9 mouse cellular contexts compared by ENCODE assay signal in genomic region chr17:84141691-84142090, GRCm38 (mm10). TPM values are rescaled to one million over a fixed set of nuclear protein-coding genes. Genes with fewer than 3 reads are reported as not detected.
DNase-seq lines count a peak whose midpoint lies in the region; ATAC-seq and TF ChIP-seq lines count a peak whose summit lies in the region.
"Had no signal": no experiment of that assay in that cellular context is flagged by ENCODE, and none has a peak within 500 bp of the region (broad histone marks: within the 10 kb centered on the region; RNA-seq: fewer than 3 reads in every experiment).

No protein-coding gene starts in this region.

- no peak overlapping the region for H3K9ac ChIP-seq in heart, embryonic 15.5 days
- no peak overlapping the region for H3K9ac ChIP-seq in liver, embryonic 12.5 days
- H3K9ac ChIP-seq in stomach, postnatal 0 days (ENCODE audit: low read length) = no peak overlapping the region

- peaks cover 62% of the 10 kb centered on the region for H3K4me1 ChIP-seq in spleen, adult 2 months (ENCODE audit: control insufficient read depth, insufficient read depth, insufficient read length)
- peaks cover 64% of the 10 kb centered on the region for H3K4me1 ChIP-seq in heart, embryonic 15.5 days (replicated peaks)
- H3K4me1 ChIP-seq in liver, embryonic 12.5 days = peaks cover 96% of the 10 kb centered on the region
- H3K4me1 ChIP-seq in stomach, postnatal 0 days (replicated peaks; ENCODE audit: control insufficient read depth, insufficient read depth) = peaks cover 14% of the 10 kb centered on the region

- H3K27ac ChIP-seq in spleen, adult 2 months (ENCODE audit: insufficient read depth, low read length) = 0 out of 2 replicates have a peak overlapping the region, but pooled peaks have one; percentile 18
- peak overlapping the region; percentile 88 for H3K27ac ChIP-seq in heart, embryonic 15.5 days
- H3K27ac ChIP-seq in liver, embryonic 12.5 days = peak overlapping the region; percentile 61
- H3K27ac ChIP-seq in stomach, postnatal 0 days (replicated peaks) = peak overlapping the region; percentile 77
- H3K27ac ChIP-seq: midbrain, embryonic 12.5 days had no signal

- no peaks in the 10 kb centered on the region for H3K36me3 ChIP-seq in spleen, adult 2 months (ENCODE audit: control insufficient read depth, insufficient read depth, low read length)
- H3K36me3 ChIP-seq in heart, embryonic 15.5 days = no peaks in the 10 kb centered on the region
- no peaks in the 10 kb centered on the region for H3K36me3 ChIP-seq in liver, embryonic 12.5 days
- no peaks in the 10 kb centered on the region for H3K36me3 ChIP-seq in stomach, postnatal 0 days (ENCODE audit: control insufficient read depth, insufficient read depth, low read length)
- H3K36me3 ChIP-seq: midbrain, embryonic 12.5 days had no signal

- 0 out of 2 replicates have a peak overlapping the region, but pooled peaks have one; percentile 8 for H3K4me2 ChIP-seq in heart, embryonic 15.5 days
- H3K4me2 ChIP-seq in liver, embryonic 12.5 days = 0 out of 2 replicates have a peak overlapping the region, but pooled peaks have one; percentile 4
- no peak overlapping the region for H3K4me2 ChIP-seq in stomach, postnatal 0 days (replicated peaks; ENCODE audit: low read depth)
- H3K4me2 ChIP-seq: midbrain, embryonic 12.5 days had no signal

- ATAC-seq in heart, embryonic 15.5 days (replicated peaks; ENCODE audit: insufficient number of reproducible peaks, insufficient read depth, low FRiP score, low read depth) = peak; percentile 44; the same call in 1 of the 2 replicates
- ATAC-seq in liver, embryonic 12.5 days = no peak
- no peak for ATAC-seq in stomach, postnatal 0 days (ENCODE audit: low FRiP score, low TSS enrichment)

- H3K4me3 ChIP-seq in spleen, adult 2 months (ENCODE audit: extremely low read depth, insufficient read depth, insufficient read length) = no peak overlapping the region
- no peak overlapping the region for H3K4me3 ChIP-seq in heart, embryonic 15.5 days
- no peak overlapping the region for H3K4me3 ChIP-seq in liver, embryonic 12.5 days
- no peak overlapping the region for H3K4me3 ChIP-seq in stomach, postnatal 0 days (ENCODE audit: low read depth, low read length)
- H3K4me3 ChIP-seq: midbrain, embryonic 12.5 days had no signal

- no peak for TF ChIP-seq CTCF in spleen, adult 2 months (IDR thresholded peaks at IDR 0.05; ENCODE audit: extremely low read depth, insufficient read depth, insufficient read length, insufficient replicate concordance)
- no peak for TF ChIP-seq CTCF in stomach, postnatal 0 days (IDR thresholded peaks at IDR 0.05; ENCODE audit: low read depth)

- no peak for TF ChIP-seq EP300 in stomach, postnatal 0 days (optimal IDR thresholded peaks at IDR 0.05)

- H3K9me3 ChIP-seq in heart, embryonic 15.5 days (replicated peaks) = no peaks in the 10 kb centered on the region
- H3K9me3 ChIP-seq in liver, embryonic 12.5 days (replicated peaks) = no peaks in the 10 kb centered on the region
- no peaks in the 10 kb centered on the region for H3K9me3 ChIP-seq in stomach, postnatal 0 days (ENCODE audit: control insufficient read depth, low read length)
- H3K9me3 ChIP-seq: midbrain, embryonic 12.5 days had no signal

- H3K27me3 ChIP-seq in spleen, adult 2 months (ENCODE audit: control insufficient read depth, insufficient read depth, low read length) = no peaks in the 10 kb centered on the region
- H3K27me3 ChIP-seq in heart, embryonic 15.5 days = no peaks in the 10 kb centered on the region
- no peaks in the 10 kb centered on the region for H3K27me3 ChIP-seq in liver, embryonic 12.5 days (replicated peaks)
- H3K27me3 ChIP-seq in stomach, postnatal 0 days (ENCODE audit: control insufficient read depth, insufficient read depth, low read length) = no peaks in the 10 kb centered on the region

- WGBS in spleen, adult 2 months = 47% methylated on average over 6 of the region's 6 CpGs
- WGBS in heart, embryonic 15.5 days = 65% methylated on average over 6 of the region's 6 CpGs
- WGBS in liver, embryonic 12.5 days (ENCODE audit: insufficient replicate concordance) = 68% methylated on average over 6 of the region's 6 CpGs
- 69% methylated on average over 6 of the region's 6 CpGs for WGBS in stomach, postnatal 0 days

- DNase-seq in spleen, adult 2 months (ENCODE audit: low read depth in 1 of 2, low spot score in 2 of 2) = no peak
- no peak for DNase-seq in spleen, postnatal 4 days (ENCODE audit: low spot score in 2 of 2)
- DNase-seq in stomach, postnatal 0 days (ENCODE audit: low spot score) = no peak
- DNase-seq in right cerebral cortex, postnatal 14 days = no peak
- DNase-seq in left cerebral cortex, adult 11 months (ENCODE audit: low spot score) = no peak
- no peak for DNase-seq in cerebellum, adult 11-12 months

- TF ChIP-seq POLR2A in spleen, adult 2 months (IDR thresholded peaks at IDR 0.05; ENCODE audit: low read depth, low read length) = no peak

RNA-seq across cellular contexts. Expression of gene Zfp36l2, which starts 46.1 kb away (rescaled TPM):
- 146 and 261 TPM in 2 replicates for polyA plus RNA-seq in spleen, adult 2 months (2012; rRNA removed)
- 6.6 and 8.7 TPM in 2 replicates for polyA plus RNA-seq in heart, embryonic 15.5 days (2015; fragmentation: Nextera tagmentation; extraction: Ambion mirVana)
- polyA plus RNA-seq in liver, embryonic 12.5 days (2016; fragmentation: Nextera tagmentation; extraction: Ambion mirVana) = 19.5 and 20.0 TPM in 2 replicates
- polyA plus RNA-seq in stomach, postnatal 0 days (2015; fragmentation: Nextera tagmentation; extraction: Ambion mirVana) = 17.5 and 18.3 TPM in 2 replicates

Comparison
In these comparisons a context has a peak if more than half of its experiments do, and no peak if none do; other contexts are left out.
1. H3K27ac ChIP-seq: peak in every context shown above with its lines; median percentile 88 in heart, embryonic 15.5 days; 77 in stomach, postnatal 0 days; 61 in liver, embryonic 12.5 days; 18 in spleen, adult 2 months.